Mouse (Mus musculus) gastrocnemius, postnatal 25 days (tissue): ENCODE results near the gene P4ha1. TPM values are rescaled to one million over a fixed set of nuclear protein-coding genes. Genes with fewer than 3 reads are reported as not detected.
"Not testable (repeated sequence)": the region's sequence is repeated elsewhere in the genome, so short reads cannot be mapped to it uniquely, and the experiment has no call there.

Experiments
- DNase-seq: peaks from one replicate; pipeline ENCODE4 v3.0.0; 2022
- total RNA-seq, 2 experiments: library from RNA; stranded (reverse); gene quantifications; 1 replicate in 1 of 2; 2 replicates in 1 of 2; pipeline ENCODE4 v1.2.3; 2021

P4ha1 gene
- total RNA-seq, 2 experiments from 2014 or later = 26.2 to 27.3 TPM

- DNase-seq = no peak
These were observed 46.3 kb downstream of the P4ha1 start for GRCm38 (mm10) chr10:59369426-59369825.

- DNase-seq = no peak
These were observed 54.8 kb downstream of the P4ha1 start for GRCm38 (mm10) chr10:59377906-59378305.

- no peak for DNase-seq
These were observed 55.6 kb downstream of the P4ha1 start for GRCm38 (mm10) chr10:59378728-59379127.

- no peak for DNase-seq
These were observed 56.8 kb downstream of the P4ha1 start for GRCm38 (mm10) chr10:59379927-59380326.

- no peak for DNase-seq
These were observed 57.3 kb downstream of the P4ha1 start for GRCm38 (mm10) chr10:59380411-59380821.

- not testable (repeated sequence) for DNase-seq
These were observed 58.5 kb downstream of the P4ha1 start for GRCm38 (mm10) chr10:59381563-59381962.

GRCm38 (mm10) chr10:59386951-59387350 is 63.9 kb downstream of the P4ha1 start:
- no peak for DNase-seq

GRCm38 (mm10) chr10:59389652-59390051 is 66.6 kb downstream of the P4ha1 start:
- DNase-seq = no peak

- no peak for DNase-seq
These were observed 68.8 kb downstream of the P4ha1 start for GRCm38 (mm10) chr10:59391907-59392306.

GRCm38 (mm10) chr10:59395461-59395860 is 72.4 kb downstream of the P4ha1 start, which contains the start of gene Gm10273:
TSS of gene Gm10273 (plus strand) at chr10:59395632.
- DNase-seq = not testable (repeated sequence)

GRCm38 (mm10) chr10:59402899-59403792 is 80.0 kb downstream of the P4ha1 start, which contains the start of gene Pla2g12b:
TSS of gene Pla2g12b (plus strand) at chr10:59403660.
- DNase-seq = no peak

- DNase-seq = no peak
These were observed 80.7 kb downstream of the P4ha1 start for GRCm38 (mm10) chr10:59403793-59404149.

GRCm38 (mm10) chr10:59408499-59408898 is 85.4 kb downstream of the P4ha1 start:
- DNase-seq = no peak

GRCm38 (mm10) chr10:59410264-59410663 is 87.2 kb downstream of the P4ha1 start:
- no peak for DNase-seq

- DNase-seq = no peak
These were observed 90.6 kb downstream of the P4ha1 start for GRCm38 (mm10) chr10:59413711-59414110.

- no peak for DNase-seq
These were observed 93.5 kb downstream of the P4ha1 start for GRCm38 (mm10) chr10:59416623-59417022.

GRCm38 (mm10) chr10:59419516-59419915 is 96.4 kb downstream of the P4ha1 start:
- DNase-seq = no peak

Other genes with a start within 250 kb of the P4ha1 start
- 1 to 10 TPM; 6.7 to 8.3 TPM for gene Sept10, start 101.4 kb upstream of the P4ha1 start, total RNA-seq
- 1 to 10 TPM in 1 of 2 experiments, under 1 TPM in 1; 0.87 to 2.0 TPM for gene Sowahc, start 101.3 kb upstream of the P4ha1 start, total RNA-seq
- gene Gm10273, start 72.3 kb downstream of the P4ha1 start, total RNA-seq = 100 to 1,000 TPM; 114 to 136 TPM
- not detected for gene Pla2g12b, start 80.4 kb downstream of the P4ha1 start, total RNA-seq
- gene Oit3, start 118.5 kb downstream of the P4ha1 start, total RNA-seq = under 1 TPM; 0.19 to 0.20 TPM